Mouse (Mus musculus): ENCODE data around the gene Tstd3. TPM values are rescaled to one million over a fixed set of nuclear protein-coding genes. Genes with fewer than 3 reads are reported as not detected.

The Tstd3 gene
- total and polyA plus RNA-seq, 3 experiments, result 7.5 to 16.6 (median 16.5) TPM

DNA sequence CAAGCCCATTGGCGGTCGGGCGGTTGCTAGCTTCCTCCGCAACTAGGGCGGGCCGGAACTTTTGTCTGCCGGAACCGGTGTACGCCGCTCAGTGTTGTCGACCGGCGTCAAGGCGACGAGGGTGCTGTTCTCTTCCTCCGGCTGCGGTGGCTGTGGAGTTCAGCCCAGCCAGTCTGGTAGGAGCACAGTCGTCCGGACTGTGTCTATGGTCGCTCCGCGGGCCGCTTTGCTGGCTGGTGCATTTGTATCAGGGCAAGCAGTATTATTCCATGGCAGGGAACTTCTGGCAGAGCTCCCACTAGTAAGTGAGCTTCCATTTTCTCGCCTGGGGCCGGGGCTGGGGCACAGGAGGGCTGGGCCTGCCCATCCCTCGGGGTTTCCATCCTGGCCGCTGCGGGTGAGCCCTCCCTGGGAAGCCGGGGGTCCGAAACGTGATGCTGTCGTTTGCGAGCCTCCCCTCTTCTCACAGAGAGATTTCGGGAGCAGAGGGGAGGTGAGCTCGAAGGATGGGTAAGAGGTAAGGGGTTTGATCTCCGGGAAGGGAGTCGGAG is 39.3 kb downstream of the Tstd3 start, which contains the start of gene Ccnc:
Gene Ccnc (plus strand): TSS at position 87 of the 551 bp plus-strand sequence.
- intact Hi-C loops (cut with DNase I), result loop anchor here (1.0 to 2.0 kb wide), 3 partner anchors 49 to 120 kb away; partner anchors contain the start of gene Pnisr
- H3K4me1 ChIP-seq (ENCODE audit: control insufficient read depth, insufficient read depth, low read length), result peaks cover 3% of the 10 kb centered on the region
- peak within 1 kb of the TSS; percentile 82 for H3K4me3 ChIP-seq
- H3K27ac ChIP-seq, result peak within 1 kb of the TSS; percentile 77
- TF ChIP-seq EP300 (IDR thresholded peaks at IDR 0.05; ENCODE audit: insufficient read depth, low read depth, low read length), result peak; percentile 44; the same call in 1 of the 2 replicates
- TF ChIP-seq CTCF (IDR thresholded peaks at IDR 0.05), result no peak
- peak; percentile 84 for TF ChIP-seq POLR2A (IDR thresholded peaks at IDR 0.05; ENCODE audit: insufficient read depth, low read depth, low read length)
- no peaks in the 10 kb centered on the region for H3K27me3 ChIP-seq (ENCODE audit: control insufficient read depth, insufficient read depth, low read length)
- peaks cover 2% of the 10 kb centered on the region; the same call in 1 of the 2 replicates for H3K36me3 ChIP-seq (ENCODE audit: control insufficient read depth, insufficient read depth, low read length)
- under 1% methylated on average over 37 of the region's 37 CpGs for WGBS
- H3K9ac ChIP-seq (ENCODE audit: low read depth, low read length), result peak within 1 kb of the TSS; percentile 89
- DNase-seq, result peak; percentile 94
- no peaks in the 10 kb centered on the region for H3K79me2 ChIP-seq (replicated peaks; ENCODE audit: control insufficient read depth, insufficient read depth, low read length)

- Histone ChIP-seq H3K27me3 (ENCODE audit: control insufficient read depth, insufficient read depth, low read length) (no peaks in the 10 kb centered on the region), H3K9ac (ENCODE audit: low read depth, low read length) (peak overlapping the region; percentile 18; the same call in 1 of the 2 replicates), H3K36me3 (ENCODE audit: control insufficient read depth, insufficient read depth, low read length) (peaks cover 2% of the 10 kb centered on the region; the same call in 1 of the 2 replicates), H3K4me3 (peak overlapping the region; percentile 82), H3K79me2 (replicated peaks; ENCODE audit: control insufficient read depth, insufficient read depth, low read length) (no peaks in the 10 kb centered on the region), H3K4me1 (ENCODE audit: control insufficient read depth, insufficient read depth, low read length) (peaks cover 3% of the 10 kb centered on the region), H3K27ac (peak overlapping the region; percentile 77)
- intact Hi-C loops (cut with DNase I), result loop anchor here (1.0 to 2.0 kb wide), 3 partner anchors 50 to 120 kb away; partner anchors contain the start of gene Pnisr
- 1% methylated on average over 22 of the region's 22 CpGs for WGBS
- peak; percentile 24 to 29 for DNase-seq
- TF ChIP-seq EP300 (IDR thresholded peaks at IDR 0.05; ENCODE audit: insufficient read depth, low read depth, low read length) (no peak), CTCF (IDR thresholded peaks at IDR 0.05) (peak; percentile 76)
These were observed 39.9 kb downstream of the Tstd3 start for GRCm38 (mm10) chr4:21726912-21727614.

DNA sequence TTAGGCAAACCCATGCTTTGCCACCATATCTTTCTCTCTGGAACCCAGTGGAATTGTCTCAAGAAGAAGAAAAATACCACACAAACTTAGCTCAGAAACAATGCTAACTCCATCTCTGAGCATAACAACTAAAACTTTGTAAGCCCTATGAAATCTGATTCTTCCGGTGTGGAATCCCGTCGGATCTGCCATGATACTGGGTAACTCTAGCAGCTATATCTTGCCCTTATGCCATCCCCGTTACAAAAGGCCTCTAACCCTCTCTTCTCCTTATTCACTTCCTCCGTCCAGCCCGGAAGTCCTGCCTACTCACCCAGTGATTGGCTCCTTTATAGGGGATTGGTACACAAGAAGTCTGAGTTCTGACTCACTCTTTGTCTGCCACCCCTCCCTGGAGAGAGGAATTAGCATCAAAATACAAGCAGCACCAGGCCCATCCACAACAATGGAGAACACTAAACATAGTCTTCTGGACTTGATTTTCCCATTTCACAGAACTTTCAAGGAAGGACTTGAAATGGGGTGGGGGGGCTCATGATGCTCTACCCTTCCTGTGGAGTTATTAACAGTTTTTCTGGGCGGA is 44.2 kb downstream of the Tstd3 start:
- H3K4me1 ChIP-seq (ENCODE audit: control insufficient read depth, insufficient read depth, low read length), result no peaks in the 10 kb centered on the region
- WGBS, result 54% methylated on average over 7 of the region's 7 CpGs
- no peaks in the 10 kb centered on the region for H3K36me3 ChIP-seq (ENCODE audit: control insufficient read depth, insufficient read depth, low read length)
- DNase-seq, result no peak
- no peak overlapping the region for H3K27ac ChIP-seq
- no peak overlapping the region for H3K9ac ChIP-seq (ENCODE audit: low read depth, low read length)
- TF ChIP-seq CTCF (IDR thresholded peaks at IDR 0.05) (no peak), POLR2A (IDR thresholded peaks at IDR 0.05; ENCODE audit: insufficient read depth, low read depth, low read length) (no peak)
- H3K27me3 ChIP-seq (ENCODE audit: control insufficient read depth, insufficient read depth, low read length), result no peaks in the 10 kb centered on the region
- intact Hi-C loops (cut with DNase I), result no loop called here
- H3K4me3 ChIP-seq, result no peak overlapping the region
- H3K79me2 ChIP-seq (replicated peaks; ENCODE audit: control insufficient read depth, insufficient read depth, low read length), result no peaks in the 10 kb centered on the region

GRCm38 (mm10) chr4:21712147-21712546 is 54.9 kb downstream of the Tstd3 start:
- intact Hi-C loops (cut with DNase I), result no loop called here
- Histone ChIP-seq H3K4me3 (no peak overlapping the region), H3K9ac (ENCODE audit: low read depth, low read length) (no peak overlapping the region), H3K79me2 (replicated peaks; ENCODE audit: control insufficient read depth, insufficient read depth, low read length) (no peaks in the 10 kb centered on the region), H3K27ac (no peak overlapping the region), H3K36me3 (ENCODE audit: control insufficient read depth, insufficient read depth, low read length) (no peaks in the 10 kb centered on the region), H3K4me1 (ENCODE audit: control insufficient read depth, insufficient read depth, low read length) (no peaks in the 10 kb centered on the region), H3K27me3 (ENCODE audit: control insufficient read depth, insufficient read depth, low read length) (0 out of 2 replicates have a peak, but pooled peaks cover 2% of the 10 kb centered on the region)
- 3% methylated on average over 13 of the region's 13 CpGs for WGBS
- TF ChIP-seq CTCF (IDR thresholded peaks at IDR 0.05), result no peak
- no peak for TF ChIP-seq POLR2A (IDR thresholded peaks at IDR 0.05; ENCODE audit: insufficient read depth, low read depth, low read length)
- no peak for TF ChIP-seq EP300 (IDR thresholded peaks at IDR 0.05; ENCODE audit: insufficient read depth, low read depth, low read length)
- peak; percentile 66 to 76 for DNase-seq

Other genes starting within 250 kb of the Tstd3 start
- gene Prdm13, start 81.2 kb downstream of the Tstd3 start, total RNA-seq (2021), result not detected
- gene Prdm13, start 81.2 kb downstream of the Tstd3 start, polyA plus RNA-seq (2012; rRNA removed), result not detected in 2 replicates
- gene Ccnc, start 39.5 kb downstream of the Tstd3 start, total RNA-seq (2021), result 10 to 100 TPM in 1 of 2 experiments, 1 to 10 TPM in 1; 9.3 to 14.1 TPM
- 4.0 and 8.1 TPM in 2 replicates for gene Ccnc, start 39.5 kb downstream of the Tstd3 start, polyA plus RNA-seq (2012; rRNA removed)
- 10 to 100 TPM; 10.4 to 12.8 TPM for gene Usp45, start 56 bp downstream of the Tstd3 start, total RNA-seq (2021)
- gene Usp45, start 56 bp downstream of the Tstd3 start, polyA plus RNA-seq (2012; rRNA removed), result 1.9 and 4.2 TPM in 2 replicates
- 10 to 100 TPM; 28.9 to 29.1 TPM for gene Pnisr, start 80.4 kb upstream of the Tstd3 start, total RNA-seq (2021)
- gene Pnisr, start 80.4 kb upstream of the Tstd3 start, polyA plus RNA-seq (2012; rRNA removed), result 33.3 and 61.6 TPM in 2 replicates
- gene Coq3, start 112.5 kb upstream of the Tstd3 start, total RNA-seq (2021), result 10 to 100 TPM; 35.6 to 36.4 TPM
- gene Coq3, start 112.5 kb upstream of the Tstd3 start, polyA plus RNA-seq (2012; rRNA removed), result 14.6 and 28.1 TPM in 2 replicates
- gene Faxc, start 164.1 kb upstream of the Tstd3 start, total RNA-seq (2021), result under 1 TPM; 0.86 to 0.93 TPM
- gene Faxc, start 164.1 kb upstream of the Tstd3 start, polyA plus RNA-seq (2012; rRNA removed), result 0.27 and 0.53 TPM in 2 replicates

All from heart, adult 2 months (tissue).